Mouse (Mus musculus): ENCODE data around the gene Phf23.

DNA sequence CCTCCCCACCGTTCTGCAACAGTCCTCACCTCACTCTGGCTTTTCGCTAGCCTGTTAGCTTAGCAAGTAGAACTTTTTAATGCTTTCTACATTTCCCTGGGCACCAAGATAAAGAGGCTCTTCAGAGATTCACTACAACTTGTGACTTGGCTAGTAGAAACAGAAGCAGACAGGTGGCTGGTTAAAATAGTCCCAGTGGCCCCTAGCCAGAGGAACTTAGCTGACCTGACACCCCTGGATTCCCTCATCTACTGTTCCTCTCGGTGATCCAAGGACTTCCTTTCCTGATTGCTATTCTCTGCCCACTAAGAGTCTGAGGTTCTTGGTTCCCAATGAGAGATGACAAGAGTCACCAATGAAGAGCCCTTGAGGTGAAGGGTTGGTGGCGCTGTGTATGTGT is 12.2 kb upstream of the Phf23 start:
- TF ChIP-seq POLR2A (IDR thresholded peaks at IDR 0.05; ENCODE audit: insufficient read depth, low read depth, low read length) (no peak), CTCF (IDR thresholded peaks at IDR 0.05; ENCODE audit: insufficient read depth, low read depth, low read length) (no peak)
